Mouse (Mus musculus) regulatory T cell (primary cell): Measurements from ENCODE around the gene Scaf1.
"Not testable (repeated sequence)": the region's sequence is repeated elsewhere in the genome, so short reads cannot be mapped to it uniquely, and the experiment has no call there.

Experiments used
- in situ Hi-C: fragments of 300-600 bp; cut with MboI, MseI; formaldehyde crosslinking; loops from one replicate; pipeline ENCODE4 v1.15.1; 2025; ENCODE audit warnings: high pct_unique_total_duplicates

The Scaf1 gene

DNA sequence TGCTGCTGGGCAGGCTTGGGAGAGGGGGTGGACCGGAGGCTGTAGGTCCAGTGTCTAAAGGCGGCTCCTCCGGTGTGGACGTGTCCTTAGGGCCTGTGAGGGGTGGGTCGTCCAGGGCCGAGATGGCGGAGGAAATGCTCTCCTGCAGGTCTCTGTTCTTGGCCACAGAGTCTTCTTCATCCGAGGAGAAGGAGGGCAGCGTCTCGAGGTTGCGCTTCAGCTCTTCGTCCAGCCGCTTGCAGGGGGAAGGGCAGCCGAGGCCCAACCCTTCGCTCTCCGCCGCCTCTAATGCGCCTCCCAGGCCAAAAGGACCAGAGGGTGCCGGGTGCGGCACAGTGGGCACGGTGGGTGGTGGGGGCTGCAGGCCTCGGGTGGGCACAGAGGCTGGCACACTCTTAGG, 29.6 kb upstream of the Scaf1 start:
- in situ Hi-C loops = no loop called here

DNA sequence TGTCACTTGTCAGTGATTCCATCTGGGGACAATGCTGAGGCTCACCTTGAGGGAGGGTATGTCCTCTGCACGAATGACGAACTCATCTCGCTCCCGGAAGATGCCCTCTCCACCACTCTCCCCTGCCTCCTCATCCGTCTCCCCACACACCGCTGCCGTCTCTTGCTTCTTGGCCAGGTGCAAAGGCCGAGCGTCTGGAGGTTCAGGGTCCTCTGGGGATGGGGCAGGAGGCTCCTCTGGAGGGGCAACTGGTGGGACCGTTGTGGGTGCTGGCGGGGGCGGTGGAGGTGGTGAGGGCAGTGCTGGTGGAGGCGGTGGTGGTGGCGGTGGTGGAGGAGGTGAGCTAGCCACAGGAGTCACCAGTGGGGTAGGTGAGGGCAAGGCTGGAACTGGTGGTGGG, 27.1 kb upstream of the Scaf1 start:
- in situ Hi-C loops = no loop called here

DNA sequence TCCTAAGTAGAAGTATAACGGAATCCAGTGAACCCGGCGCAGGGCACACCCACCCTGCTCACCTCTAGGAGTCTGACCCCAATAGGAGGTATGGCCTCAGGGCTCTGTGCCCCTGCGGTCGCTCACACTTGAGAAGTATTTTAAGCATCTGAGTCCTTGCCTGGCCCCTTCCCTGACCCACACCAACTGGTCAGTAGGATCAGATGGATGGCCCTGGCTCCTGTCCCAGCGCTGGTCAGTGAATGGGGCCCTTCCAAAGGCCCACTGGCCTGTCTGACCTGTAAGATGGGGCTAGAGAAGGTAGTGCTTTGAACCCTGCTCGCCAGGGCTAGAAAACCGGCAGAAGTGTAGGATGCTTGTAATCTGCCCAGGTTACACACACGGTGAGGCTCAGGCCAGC, 24.7 kb upstream of the Scaf1 start:
- in situ Hi-C loops = no loop called here

DNA sequence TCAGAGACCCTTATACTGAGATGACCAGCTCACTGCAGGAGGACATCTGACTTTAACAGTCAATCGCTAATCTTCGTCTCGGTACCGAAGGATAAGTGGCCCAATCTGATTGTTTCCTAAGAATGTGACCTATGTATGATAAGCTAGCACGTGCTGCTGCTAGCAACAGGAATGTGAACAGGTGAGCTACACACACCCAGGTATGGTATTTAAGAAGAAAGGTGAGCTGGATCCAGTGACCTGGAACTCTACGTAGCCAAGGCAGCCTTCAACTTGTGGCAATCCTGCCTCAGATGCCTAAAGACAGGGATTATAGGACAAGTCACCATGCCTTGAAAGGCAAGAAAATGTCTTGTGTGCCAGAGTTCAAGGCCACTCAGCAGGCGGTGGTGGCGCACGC, 22.2 kb upstream of the Scaf1 start:
- in situ Hi-C loops = loop anchor here (5.0 kb wide), 1 partner anchor 34 kb away; no protein-coding TSS in a partner anchor

DNA sequence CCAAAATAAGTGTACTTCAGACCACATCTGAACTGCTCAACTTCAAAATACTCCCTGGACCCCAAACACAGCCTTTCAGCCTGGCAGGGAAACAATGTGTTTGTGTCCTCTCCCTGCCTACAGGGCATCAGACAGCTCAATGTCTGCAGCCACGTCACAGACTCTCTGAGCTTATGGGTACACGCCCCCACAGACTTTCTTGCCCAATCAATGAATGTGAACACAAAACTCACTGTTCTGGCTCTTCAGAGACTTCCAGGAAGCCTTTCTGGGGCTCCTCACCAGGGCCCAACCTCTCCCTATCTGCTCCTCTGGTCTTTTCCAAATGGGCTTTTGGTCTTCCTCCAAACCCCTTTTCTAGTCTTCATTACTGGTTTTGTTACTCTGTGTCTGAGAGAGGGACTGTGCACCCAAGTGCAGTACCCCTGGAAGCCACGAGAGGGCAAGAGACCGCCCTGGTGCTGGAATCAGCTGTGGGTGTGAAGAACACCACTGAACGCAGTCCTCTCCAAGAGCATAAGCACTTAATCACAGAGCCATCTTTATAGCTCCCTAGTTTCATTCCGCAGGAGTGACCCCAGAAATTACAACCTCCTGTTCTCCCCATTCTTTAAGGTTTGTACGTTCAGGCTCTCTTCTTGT, 21.7 kb upstream of the Scaf1 start:
- in situ Hi-C loops = loop anchor here (5.0 kb wide), 1 partner anchor 34 kb away; no protein-coding TSS in a partner anchor

DNA sequence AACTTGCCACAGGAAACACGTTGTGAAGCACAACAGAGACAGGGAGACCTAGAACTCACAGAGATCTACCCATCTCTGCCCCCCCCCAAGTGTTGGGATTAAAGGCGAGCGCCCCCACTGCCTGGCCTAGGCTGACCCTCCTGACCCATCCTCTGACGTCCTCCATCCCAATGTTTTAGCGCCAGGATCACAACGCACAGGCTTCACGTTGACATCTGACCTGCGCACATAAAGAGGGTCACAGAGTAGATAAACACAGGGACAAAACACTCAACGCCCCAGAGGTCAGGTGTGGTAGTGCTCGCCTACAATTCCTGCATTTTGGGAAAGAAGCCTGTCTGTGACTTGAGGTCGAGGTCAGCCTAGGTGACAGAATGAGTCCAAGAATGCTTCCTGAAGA, 20.5 kb upstream of the Scaf1 start:
- in situ Hi-C loops = loop anchor here (5.0 kb wide), 1 partner anchor 36 kb away; no protein-coding TSS in a partner anchor

DNA sequence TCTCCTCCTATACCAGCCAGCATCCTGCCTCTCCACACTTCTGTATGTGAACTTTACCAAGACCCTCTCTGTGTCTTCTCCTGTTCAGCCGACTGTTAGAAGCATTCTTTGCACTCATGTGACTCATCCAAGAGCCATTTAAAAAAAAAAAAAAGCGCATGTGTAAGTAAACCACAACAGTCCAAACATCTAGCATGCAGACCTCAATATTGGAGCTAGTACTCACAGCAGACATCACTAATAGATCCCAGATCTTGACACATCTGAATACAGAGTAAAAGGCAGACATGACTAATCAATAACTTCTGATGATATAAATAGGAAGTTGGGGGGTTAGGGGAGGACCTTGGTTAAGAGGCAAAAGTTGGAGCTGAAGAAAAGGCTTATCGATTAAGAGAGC, 19.5 kb upstream of the Scaf1 start:
- in situ Hi-C loops = loop anchor here (5.0 kb wide), 1 partner anchor 37 kb away; no protein-coding TSS in a partner anchor

DNA sequence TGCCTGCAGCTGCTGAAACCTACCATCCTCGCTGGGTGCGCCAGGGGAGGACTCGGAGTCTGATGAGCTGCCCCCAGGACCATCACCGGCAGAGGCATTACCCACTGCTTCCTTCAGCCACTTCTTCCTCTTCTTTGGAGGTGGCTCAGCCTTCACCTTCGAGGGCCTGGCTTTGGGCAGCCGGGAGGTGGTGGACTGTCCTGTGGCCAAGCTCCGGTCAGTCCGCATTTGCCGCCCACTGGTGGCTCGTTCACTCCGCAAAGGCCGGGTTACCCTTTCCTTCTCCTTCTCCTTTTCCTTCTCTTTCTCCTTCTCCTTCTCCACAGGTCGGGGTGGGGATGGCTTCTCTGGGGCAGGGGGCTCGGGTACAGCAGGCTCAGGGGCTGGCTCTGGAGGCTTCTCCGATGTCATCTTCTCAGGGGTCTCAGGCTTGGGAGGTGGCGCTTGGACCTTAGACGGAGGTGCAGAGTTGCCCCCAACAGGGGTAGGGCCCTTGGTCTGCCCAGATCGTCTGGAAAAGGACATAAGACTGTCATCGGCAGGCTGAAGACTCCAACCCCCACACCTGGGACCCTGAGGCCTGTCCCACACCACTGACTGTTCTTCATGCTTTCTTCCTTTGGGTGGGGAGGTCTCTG, 17.7 kb upstream of the Scaf1 start:
- in situ Hi-C loops = no loop called here

DNA sequence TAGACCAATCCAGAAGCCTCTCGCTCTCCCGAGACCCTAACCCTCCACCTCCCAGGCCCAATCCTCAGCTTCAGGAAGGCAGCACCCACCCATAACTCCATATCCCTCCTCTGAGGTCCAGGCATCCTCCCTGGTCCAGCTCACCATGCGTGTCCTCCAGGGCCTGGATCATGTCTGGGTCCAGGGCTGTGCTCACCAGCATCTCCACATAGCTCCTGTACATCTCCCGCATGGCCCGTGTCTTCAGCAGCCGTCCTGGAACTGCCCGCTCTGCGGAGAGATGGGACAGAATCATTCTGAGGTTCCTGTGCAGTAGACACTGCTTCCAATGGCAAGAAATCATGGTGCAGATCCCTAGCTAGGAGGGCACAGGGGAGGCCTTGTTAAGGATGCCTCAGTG, 14.7 kb upstream of the Scaf1 start:
- in situ Hi-C loops = no loop called here

DNA sequence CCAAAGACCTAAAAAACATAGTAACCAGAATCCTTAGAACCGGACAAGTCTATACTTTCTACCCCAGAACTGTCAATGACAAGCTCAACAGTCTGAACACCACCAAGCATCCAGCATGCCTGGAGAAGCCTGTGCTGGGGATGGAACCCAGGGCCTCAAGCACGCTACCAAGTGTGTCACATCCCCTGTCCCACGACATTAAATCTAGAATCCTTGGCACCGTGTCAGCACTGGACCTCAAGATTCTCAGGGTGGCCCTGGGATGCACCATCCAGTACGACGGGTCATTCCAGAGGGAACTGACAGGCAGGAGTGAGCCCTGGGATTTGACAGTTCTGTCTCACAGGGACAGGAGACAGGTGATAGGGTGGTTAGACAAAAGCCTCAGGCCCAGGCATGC, 13.8 kb upstream of the Scaf1 start:
- in situ Hi-C loops = no loop called here

DNA sequence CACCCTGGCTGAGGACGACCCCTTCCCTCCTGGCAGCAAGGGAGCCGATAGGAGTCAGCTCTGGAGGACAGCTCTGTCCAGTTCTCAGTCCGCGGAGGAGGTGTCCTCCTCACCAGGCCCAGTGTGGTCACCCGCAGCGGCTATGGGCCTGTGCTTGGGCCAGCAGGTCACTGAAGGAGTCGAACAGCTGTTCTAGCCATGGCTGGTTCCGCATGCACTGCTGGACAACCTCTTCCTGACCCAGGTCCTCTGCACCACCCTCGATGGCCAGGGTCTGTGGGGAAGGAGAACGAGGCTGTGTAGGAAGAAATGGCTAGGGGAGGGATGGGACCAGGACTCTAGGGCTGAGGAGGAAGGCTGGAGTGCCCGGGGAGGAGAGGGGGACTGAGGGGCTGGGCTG, 12.2 kb upstream of the Scaf1 start:
- in situ Hi-C loops = no loop called here

DNA sequence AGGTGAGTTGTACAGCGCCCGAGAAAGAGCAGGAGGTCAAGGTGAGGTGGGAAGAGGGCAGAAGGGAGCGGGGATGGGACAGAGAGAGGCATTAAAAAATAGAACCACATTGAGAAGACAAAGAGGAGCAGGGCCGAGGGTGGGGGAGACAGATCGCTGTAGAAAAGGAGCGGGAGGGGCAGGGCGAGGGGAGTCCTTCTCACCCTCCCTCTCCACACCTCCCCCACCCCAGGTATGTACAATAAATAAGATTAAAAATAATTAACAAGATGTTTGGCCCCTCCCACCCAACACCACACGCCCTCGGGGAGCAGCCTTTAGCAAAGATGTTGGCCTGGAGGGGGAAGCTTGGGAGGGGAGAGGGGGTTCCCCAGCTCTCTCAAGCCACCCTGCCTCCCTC, 11.6 kb upstream of the Scaf1 start:
- in situ Hi-C loops = no loop called here

DNA sequence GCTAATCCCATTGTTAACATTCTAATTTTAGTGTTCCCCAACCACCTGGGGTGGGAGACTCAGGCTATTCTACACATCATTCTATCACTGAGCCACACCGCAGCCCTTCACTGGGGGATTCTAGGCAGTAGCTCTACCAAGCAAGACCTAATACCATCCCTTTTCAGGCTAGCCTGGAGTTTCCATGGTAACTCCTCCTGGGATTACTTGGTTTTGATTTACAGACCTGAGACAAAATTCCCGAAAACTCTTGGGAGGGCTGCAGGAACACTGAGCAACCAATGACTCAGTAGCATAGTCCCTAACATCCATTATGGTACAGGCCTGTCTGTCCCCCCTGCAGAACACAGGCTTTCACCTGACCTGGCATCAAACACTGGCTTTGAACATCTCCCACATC, 10.1 kb upstream of the Scaf1 start:
- in situ Hi-C loops = no loop called here

DNA sequence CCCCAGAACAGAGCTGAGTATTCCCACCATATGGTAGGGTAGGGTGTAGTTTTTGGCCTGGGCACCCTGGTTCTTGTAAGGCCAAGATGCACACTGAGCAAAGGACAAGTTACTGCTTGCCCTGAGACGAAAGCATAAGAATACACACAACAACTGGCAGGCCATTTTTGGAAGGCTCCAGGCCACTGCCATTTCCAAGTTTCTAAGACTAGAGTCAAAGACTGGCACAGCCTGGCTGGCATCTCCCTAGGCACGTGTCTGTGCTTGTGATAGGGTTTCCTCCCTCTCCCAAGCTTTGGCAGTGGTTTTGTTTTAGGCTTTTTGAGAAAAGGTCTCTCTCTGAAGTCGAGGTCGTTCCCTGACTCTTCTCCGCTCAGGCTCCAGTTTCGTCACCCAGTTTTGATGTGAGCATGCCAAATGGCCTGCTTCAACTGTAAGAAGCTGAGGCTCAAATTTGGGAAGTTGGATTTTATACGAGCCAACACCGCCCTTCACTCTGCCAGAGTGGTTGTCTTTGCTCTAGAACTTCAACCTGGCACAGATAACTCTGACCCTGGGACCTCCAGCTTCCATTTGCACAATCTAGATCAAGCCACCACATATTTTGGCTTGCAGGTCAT, 9.5 kb upstream of the Scaf1 start:
- in situ Hi-C loops = no loop called here

DNA sequence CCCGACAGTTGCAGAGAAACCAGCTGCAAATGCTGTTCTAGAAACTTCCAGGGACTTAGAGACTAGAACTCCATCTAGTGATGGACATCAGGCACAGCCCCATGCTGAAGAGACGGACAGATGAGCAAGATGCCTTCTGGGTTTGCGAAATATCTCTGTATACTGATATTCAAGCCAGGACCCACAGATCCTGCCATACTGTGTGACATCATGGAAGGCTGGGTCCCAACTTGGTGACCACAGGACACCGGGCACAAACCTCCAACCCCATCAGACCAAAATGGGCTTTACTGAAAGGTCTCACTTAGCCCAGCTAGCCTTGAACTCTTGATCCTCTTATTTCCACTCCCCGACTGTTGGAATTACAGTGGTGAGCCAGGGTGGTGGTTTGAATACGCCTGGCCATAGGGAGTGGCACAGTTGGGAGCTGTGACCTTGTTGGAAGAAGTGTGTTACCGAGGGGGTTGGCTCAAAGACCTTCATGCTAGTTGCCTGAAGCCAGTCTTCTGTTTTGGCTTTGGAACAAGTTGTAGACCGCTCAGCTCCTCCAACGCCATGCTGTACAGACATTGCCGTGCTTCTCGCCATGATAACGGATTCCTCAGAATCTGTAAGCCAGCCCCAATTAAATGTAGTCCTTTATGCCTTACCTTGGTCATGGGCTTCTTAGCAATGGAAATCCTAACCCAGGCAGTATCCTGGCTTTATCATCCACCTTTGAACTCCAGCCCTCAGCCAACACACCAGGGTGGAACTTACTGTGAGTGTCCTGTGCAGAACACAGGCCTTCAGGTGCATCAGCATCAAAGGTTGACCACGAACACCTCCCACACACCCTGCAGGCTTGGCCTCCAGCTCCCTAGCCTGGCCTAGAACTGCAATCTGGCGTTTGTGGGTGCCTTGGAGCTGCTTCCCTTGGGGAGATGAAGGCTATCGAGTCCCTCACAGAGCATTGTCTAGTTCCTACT, 8.4 kb upstream of the Scaf1 start:
- in situ Hi-C loops = no loop called here

DNA sequence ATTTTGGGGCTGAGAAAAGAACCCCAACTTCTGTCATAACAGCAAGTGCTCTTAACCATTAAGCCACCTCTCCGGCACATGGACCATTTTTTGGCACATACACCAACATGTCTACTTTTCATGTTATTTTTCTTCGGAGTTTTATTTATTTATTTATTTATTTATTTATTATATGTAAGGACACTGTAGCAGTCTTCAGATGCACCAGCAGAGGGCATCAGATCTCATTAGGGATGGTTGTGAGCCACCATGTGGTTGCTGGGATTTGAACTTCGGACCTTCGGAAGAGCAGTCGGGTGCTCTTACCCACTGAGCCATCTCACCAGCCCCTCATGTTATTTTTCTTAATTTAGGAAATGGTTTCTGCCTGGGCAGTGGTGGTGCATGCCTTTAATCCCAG, 7.5 kb upstream of the Scaf1 start:
- in situ Hi-C loops = not testable (repeated sequence)

DNA sequence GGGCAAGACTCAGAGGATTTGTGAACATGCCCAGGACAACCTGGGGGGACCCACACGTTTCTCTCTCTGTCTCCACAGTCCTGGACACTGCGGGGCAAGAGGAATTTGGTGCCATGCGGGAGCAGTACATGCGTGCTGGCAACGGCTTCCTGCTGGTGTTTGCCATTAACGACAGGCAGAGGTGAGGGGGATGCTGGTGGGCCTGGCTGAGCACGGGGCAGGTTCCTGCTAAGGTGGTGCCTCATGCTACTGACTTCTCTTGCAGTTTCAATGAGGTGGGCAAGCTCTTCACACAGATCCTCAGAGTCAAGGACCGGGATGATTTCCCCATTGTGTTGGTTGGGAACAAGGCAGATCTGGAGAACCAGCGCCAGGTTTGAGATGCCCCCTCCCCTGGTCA, 4.1 kb upstream of the Scaf1 start:
- in situ Hi-C loops = no loop called here

DNA sequence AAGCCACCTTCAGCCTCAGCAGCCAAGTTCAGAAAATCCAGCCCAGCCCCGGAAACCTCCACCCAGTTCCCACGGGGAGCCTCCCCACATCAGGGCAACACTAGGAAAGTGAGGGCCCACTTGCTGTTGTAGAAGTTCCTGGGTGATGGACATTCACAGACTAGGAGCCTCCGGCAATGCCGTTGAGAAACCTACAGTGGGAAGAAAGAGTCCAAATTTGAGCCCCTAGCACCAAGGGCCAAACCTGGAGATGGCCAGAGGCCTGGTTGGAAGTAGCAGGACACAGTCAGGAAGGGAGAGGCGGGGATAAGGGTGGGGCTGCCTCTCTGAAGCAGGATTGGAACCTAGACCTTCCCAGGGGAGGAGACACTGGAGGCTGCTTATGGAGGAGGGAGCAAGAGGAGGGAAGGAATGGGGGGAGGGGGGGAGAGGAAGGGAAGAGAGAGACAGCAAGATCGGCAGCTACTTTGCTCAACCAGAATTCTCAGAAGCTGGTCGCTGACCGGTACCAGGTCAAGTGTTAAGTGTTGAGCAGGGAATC, 2.9 kb upstream of the Scaf1 start:
- in situ Hi-C loops = no loop called here

DNA sequence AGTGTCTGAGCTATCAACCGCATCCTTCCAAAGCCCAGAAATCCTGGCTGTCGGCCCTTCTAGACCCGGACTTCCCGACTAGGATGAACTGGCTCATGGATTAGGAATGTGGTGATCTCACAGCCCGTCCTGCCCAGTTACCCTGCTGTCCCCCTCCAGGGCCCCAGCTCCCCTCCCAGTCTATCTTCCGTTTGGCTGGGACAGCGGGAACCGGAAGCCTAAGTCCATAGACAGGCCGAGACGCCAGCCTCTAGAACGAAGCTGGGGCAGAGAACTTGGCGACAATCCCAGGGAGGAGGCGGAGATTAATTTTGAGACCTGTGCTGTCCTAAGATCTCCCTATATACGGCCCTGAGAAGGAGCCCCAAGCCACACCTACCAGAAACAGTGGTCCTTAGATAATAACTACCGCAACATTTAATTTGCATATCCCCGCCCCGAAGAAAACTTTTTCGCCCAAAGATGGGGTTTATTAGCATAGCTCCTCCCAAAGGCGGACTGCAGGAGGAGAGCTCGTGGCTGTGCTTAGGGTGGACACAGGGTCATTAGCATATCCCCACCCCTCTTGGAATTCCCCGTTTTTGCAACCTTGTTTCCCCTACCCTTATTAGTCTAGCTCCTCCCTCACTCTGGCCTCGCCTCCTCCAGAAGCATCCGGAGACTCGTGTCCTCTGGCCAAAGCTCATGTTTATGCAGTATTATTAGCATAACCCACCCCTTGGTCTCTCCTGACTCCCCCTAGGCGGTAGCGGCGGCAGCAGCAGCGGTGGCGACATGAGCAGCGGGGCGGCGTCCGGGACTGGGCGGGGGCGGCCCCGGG, 1.3 kb upstream of the Scaf1 start, which contains the start of gene Rras:
Gene Rras (plus strand): TSS at position 720 of the 820 bp plus-strand sequence.
- in situ Hi-C loops = no loop called here

DNA sequence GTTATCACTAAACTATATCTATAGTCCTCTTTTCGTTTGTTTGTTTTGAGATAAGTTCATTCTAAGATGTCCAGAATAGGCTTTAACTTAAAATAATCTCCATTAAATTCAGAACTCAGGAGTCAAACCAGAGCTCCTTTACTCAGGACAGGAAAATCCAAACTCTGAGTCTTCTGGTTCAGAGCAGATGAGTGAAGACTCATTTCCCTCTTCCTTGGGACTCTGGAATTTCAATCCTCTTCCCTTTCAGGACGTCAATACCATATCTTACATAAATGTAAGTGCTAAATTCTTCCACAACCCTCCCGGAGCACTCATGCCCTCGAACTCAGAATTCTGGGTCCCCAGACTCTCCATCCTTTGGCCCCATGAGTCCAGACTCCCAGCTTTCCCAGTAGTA, 598 bp upstream of the Scaf1 start:
- in situ Hi-C loops = no loop called here
